ENCODE assay signal across 8 mouse cellular contexts in the genomic region with DNA sequence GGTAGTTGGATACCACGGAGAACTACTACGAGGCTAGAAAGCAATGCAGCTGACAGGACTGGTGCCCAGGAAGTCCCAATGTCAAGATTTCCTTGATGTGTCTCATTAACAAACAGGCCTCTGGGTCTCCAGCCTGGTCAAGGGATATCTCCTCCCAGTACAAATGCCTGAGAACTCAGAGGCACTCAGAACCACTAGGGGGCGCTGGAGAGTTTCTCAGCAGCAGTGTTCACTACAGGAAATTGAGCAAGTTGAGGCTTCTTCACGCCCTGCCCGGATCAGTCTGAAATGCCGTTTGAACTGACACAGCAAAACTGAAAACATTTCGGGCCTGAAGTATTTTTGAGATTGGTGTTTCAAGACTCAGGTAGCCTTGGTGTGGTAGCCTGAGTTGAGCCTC. TPM values are rescaled to one million over a fixed set of nuclear protein-coding genes. Genes with fewer than 3 reads are reported as not detected.
A peak's percentile ranks its signal among the peaks of the same experiment; 100 is the strongest.
DNase-seq lines count a peak whose midpoint lies in the region; ATAC-seq and TF ChIP-seq lines count a peak whose summit lies in the region.

No protein-coding gene starts in this region.

- no peak; the same call in 1 of the 2 replicates for ATAC-seq in hindbrain, embryonic 13.5 days (ENCODE audit: low FRiP score)
- ATAC-seq in midbrain, postnatal 0 days (ENCODE audit: low FRiP score): 0 out of 2 replicates have a peak, but pooled peaks have one; percentile 41

- H3K27ac ChIP-seq in hindbrain, embryonic 10.5 days: no peak overlapping the region
- no peak overlapping the region for H3K27ac ChIP-seq in hindbrain, embryonic 13.5 days
- no peak overlapping the region for H3K27ac ChIP-seq in midbrain, postnatal 0 days (ENCODE audit: low read depth, low read length)

- no peak overlapping the region for H3K4me3 ChIP-seq in hindbrain, embryonic 10.5 days
- H3K4me3 ChIP-seq in hindbrain, embryonic 13.5 days: no peak overlapping the region
- no peak overlapping the region for H3K4me3 ChIP-seq in midbrain, postnatal 0 days (ENCODE audit: low read depth, low read length)

- H3K4me1 ChIP-seq in hindbrain, embryonic 10.5 days (replicated peaks): peaks cover 34% of the 10 kb centered on the region
- H3K4me1 ChIP-seq in hindbrain, embryonic 13.5 days (replicated peaks): peaks cover 25% of the 10 kb centered on the region
- H3K4me1 ChIP-seq in midbrain, postnatal 0 days (ENCODE audit: insufficient read depth, low read length): peaks cover 12% of the 10 kb centered on the region

- H3K36me3 ChIP-seq in hindbrain, embryonic 10.5 days: no peaks in the 10 kb centered on the region
- H3K36me3 ChIP-seq in hindbrain, embryonic 13.5 days: no peaks in the 10 kb centered on the region
- H3K36me3 ChIP-seq in midbrain, postnatal 0 days (ENCODE audit: insufficient read depth, low read length): no peaks in the 10 kb centered on the region

- no peaks in the 10 kb centered on the region for H3K9me3 ChIP-seq in hindbrain, embryonic 10.5 days
- no peaks in the 10 kb centered on the region for H3K9me3 ChIP-seq in hindbrain, embryonic 13.5 days
- no peaks in the 10 kb centered on the region for H3K9me3 ChIP-seq in midbrain, postnatal 0 days (ENCODE audit: low read length)

- H3K9ac ChIP-seq in hindbrain, embryonic 13.5 days: no peak overlapping the region
- H3K9ac ChIP-seq in midbrain, postnatal 0 days (replicated peaks; ENCODE audit: low read length, poor library complexity, severe bottlenecking): no peak overlapping the region

- peak; percentile 93 for DNase-seq in hindbrain, embryonic 10.5 days (ENCODE audit: low spot score)
- peak; percentile 91 to 95 for DNase-seq in cerebellum, postnatal 36 days
- peak; percentile 91 for DNase-seq in gastrocnemius, adult 18-20 months (ENCODE audit: low spot score)
- peak; percentile 89 for DNase-seq in hindlimb bud, embryonic 11.5 days (ENCODE audit: extremely low spot score, low read depth, low spot score)
- peak; percentile 77 to 88 for DNase-seq in left cerebral cortex, postnatal 36 days (ENCODE audit: low spot score in 2 of 2)
- peak; percentile 89 for DNase-seq in midbrain, postnatal 0 days (ENCODE audit: low spot score)
- peak; percentile 78 to 95 for DNase-seq in spleen, postnatal 4 days (ENCODE audit: low spot score in 2 of 2)

- peaks cover 68% of the 10 kb centered on the region for H3K27me3 ChIP-seq in hindbrain, embryonic 10.5 days (ENCODE audit: insufficient read depth, poor library complexity, severe bottlenecking)
- H3K27me3 ChIP-seq in hindbrain, embryonic 13.5 days: peaks cover 83% of the 10 kb centered on the region
- peaks cover 55% of the 10 kb centered on the region for H3K27me3 ChIP-seq in midbrain, postnatal 0 days (ENCODE audit: insufficient read depth, low read length)

- WGBS in hindbrain, embryonic 10.5 days: 7% methylated on average over 7 of the region's 7 CpGs
- 2% methylated on average over 7 of the region's 7 CpGs for WGBS in hindbrain, embryonic 13.5 days
- 2% methylated on average over 7 of the region's 7 CpGs for WGBS in midbrain, postnatal 0 days

- intact Hi-C loops in left cerebral cortex, postnatal 36 days (cut with DNase I): loop anchor here (1.0 to 5.0 kb wide), 2 partner anchors 103 to 122 kb away; no protein-coding TSS in a partner anchor

- TF ChIP-seq CTCF in midbrain, postnatal 0 days (IDR thresholded peaks at IDR 0.05): peak; percentile 94

- no peak overlapping the region for H3K4me2 ChIP-seq in hindbrain, embryonic 13.5 days
- H3K4me2 ChIP-seq in midbrain, postnatal 0 days (ENCODE audit: low read depth, low read length, poor library complexity, severe bottlenecking): no peak overlapping the region

RNA-seq across cellular contexts. Expression of gene Col13a1, which starts 1.5 kb away (rescaled TPM):
- 1.9 and 2.5 TPM in 2 replicates for polyA plus RNA-seq in hindbrain, embryonic 10.5 days (2016; fragmentation: Nextera tagmentation; extraction: Ambion mirVana)
- 2.4 and 3.1 TPM in 2 replicates for polyA plus RNA-seq in hindbrain, embryonic 13.5 days (2015; fragmentation: Nextera tagmentation; extraction: Ambion mirVana)
- 1 to 10 TPM in 1 of 2 experiments, under 1 TPM in 1; 0.78 to 1.0 TPM for total RNA-seq in gastrocnemius, adult 18-20 months (2021)
- total RNA-seq in left cerebral cortex, postnatal 36 days (2021): 1 to 10 TPM in 1 of 2 experiments, under 1 TPM in 1; 0.88 to 1.2 TPM
- total RNA-seq in midbrain, postnatal 0 days (2014; rRNA removed): 2.6 and 3.7 TPM in 2 replicates
- polyA plus RNA-seq in midbrain, postnatal 0 days (2015; fragmentation: Nextera tagmentation; extraction: Ambion mirVana): 1.2 TPM in 2 replicates
